Mouse (Mus musculus) olfactory bulb, adult 2 months (tissue): Measurements from ENCODE around the gene Psenen. TPM values are rescaled to one million over a fixed set of nuclear protein-coding genes. Genes with fewer than 3 reads are reported as not detected.

Experiments used
- H3K27ac ChIP-seq: fragments of 200-500 bp; 2 replicates; pipeline ENCODE4 v1.5.1; 2012; ENCODE audit warnings: low read depth, low read length; ENCODE audit not compliant: insufficient read depth
- H3K4me1 ChIP-seq: fragments of 200-500 bp; 2 replicates; pipeline ENCODE4 v1.6.1; 2012; ENCODE audit warnings: low read length; ENCODE audit not compliant: control insufficient read depth, insufficient read depth
- H3K4me3 ChIP-seq: fragments of 200-500 bp; 2 replicates; pipeline ENCODE4 v1.5.1; 2012; ENCODE audit warnings: mild to moderate bottlenecking, low read depth, low read length, moderate library complexity; ENCODE audit not compliant: insufficient read depth
- CTCF ChIP-seq: fragments of 200-500 bp; IDR thresholded peaks from 2 replicates; pipeline ENCODE4 v1.5.1; 2012; ENCODE audit warnings: low read depth, mild to moderate bottlenecking, low read length, moderate library complexity; ENCODE audit not compliant: insufficient read depth
- POLR2A ChIP-seq: fragments of 200-500 bp; IDR thresholded peaks from 2 replicates; pipeline ENCODE4 v1.6.1; 2012; ENCODE audit warnings: mild to moderate bottlenecking, low read depth, low read length, moderate library complexity; ENCODE audit not compliant: insufficient read depth
- WGBS: fragments of 180-500 bp; shearing (Covaris S2); methylation state at CpG from one replicate; pipeline ENCODE4 v1.1.7; 2018; 5-methylcytosine and 5-hydroxymethylcytosine counted together
- polyA plus RNA-seq: library from polyadenylated mRNA; stranded (reverse); fragments of >200 nt; gene quantifications from 2 replicates; pipeline ENCODE4 v1.2.4, GENCODE M21; 2012; ENCODE audit warnings: low replicate concordance; ENCODE audit not compliant: missing spikeins, insufficient read depth, insufficient read length

The Psenen gene
- polyA plus RNA-seq, 1 experiment = not detected

GRCm38 (mm10) chr7:30600651-30601050 lies 37.2 kb upstream of the Psenen start:
- TF ChIP-seq POLR2A = no peak
- TF ChIP-seq CTCF = no peak
- Histone ChIP-seq H3K4me1 (peaks cover 5% of the 10 kb centered on the region), H3K27ac (no peak overlapping the region), H3K4me3 (no peak overlapping the region)
- WGBS = 67% methylated on average over 7 of the region's 7 CpGs

- Histone ChIP-seq H3K4me1 (peaks cover 5% of the 10 kb centered on the region), H3K27ac (no peak overlapping the region), H3K4me3 (no peak overlapping the region)
- 3% methylated on average over 16 of the region's 16 CpGs for WGBS
- no peak for TF ChIP-seq POLR2A
- TF ChIP-seq CTCF = no peak
Measured at GRCm38 (mm10) chr7:30599933-30600353, 36.5 kb upstream of the Psenen start.

- no peak within 1 kb of the TSS for H3K27ac ChIP-seq
- H3K4me3 ChIP-seq = no peak within 1 kb of the TSS
- H3K4me1 ChIP-seq = peaks cover 5% of the 10 kb centered on the region
- 95% methylated on average over 12 of the region's 12 CpGs for WGBS
- TF ChIP-seq POLR2A (no peak), CTCF (no peak)
Measured at GRCm38 (mm10) chr7:30598786-30599185, 35.4 kb upstream of the Psenen start, which contains the start of gene Zbtb32. Zbtb32 (minus strand) TSS chr7:30598909.

GRCm38 (mm10) chr7:30596811-30597210 lies 33.4 kb upstream of the Psenen start:
- TF ChIP-seq CTCF (no peak), POLR2A (no peak)
- Histone ChIP-seq H3K4me3 (no peak overlapping the region), H3K4me1 (peaks cover 5% of the 10 kb centered on the region), H3K27ac (no peak overlapping the region)
- WGBS = 42% methylated on average over 5 of the region's 5 CpGs

GRCm38 (mm10) chr7:30596093-30596492 lies 32.7 kb upstream of the Psenen start:
- Histone ChIP-seq H3K27ac (no peak overlapping the region), H3K4me3 (no peak overlapping the region), H3K4me1 (peaks cover 5% of the 10 kb centered on the region)
- TF ChIP-seq POLR2A (no peak), CTCF (no peak)
- WGBS = 84% methylated on average over 5 of the region's 5 CpGs

GRCm38 (mm10) chr7:30594510-30595024 lies 31.1 kb upstream of the Psenen start:
- WGBS = 59% methylated on average over 4 of the region's 4 CpGs
- TF ChIP-seq CTCF = no peak
- no peak for TF ChIP-seq POLR2A
- Histone ChIP-seq H3K4me1 (peaks cover 4% of the 10 kb centered on the region), H3K4me3 (no peak overlapping the region), H3K27ac (no peak overlapping the region)

GRCm38 (mm10) chr7:30593579-30594509 lies 30.4 kb upstream of the Psenen start:
- 74% methylated on average over 10 of the region's 10 CpGs for WGBS
- peaks cover 5% of the 10 kb centered on the region for H3K4me1 ChIP-seq
- no peak overlapping the region for H3K27ac ChIP-seq
- no peak overlapping the region for H3K4me3 ChIP-seq
- TF ChIP-seq POLR2A (no peak), CTCF (no peak)

- H3K27ac ChIP-seq = no peak overlapping the region
- WGBS = 69% methylated on average over 5 of the region's 5 CpGs
- no peak for TF ChIP-seq CTCF
- no peak for TF ChIP-seq POLR2A
Measured at GRCm38 (mm10) chr7:30592772-30593423, 29.5 kb upstream of the Psenen start.

GRCm38 (mm10) chr7:30591605-30591951 lies 28.2 kb upstream of the Psenen start:
- peaks cover 11% of the 10 kb centered on the region for H3K4me1 ChIP-seq
- no peak overlapping the region for H3K27ac ChIP-seq
- H3K4me3 ChIP-seq = no peak overlapping the region
- TF ChIP-seq CTCF (no peak), POLR2A (no peak)
- 40% methylated on average over 4 of the region's 4 CpGs for WGBS

More at GRCm38 (mm10) chr7:30592772-30593423, 29.5 kb upstream of the Psenen start:
- peaks cover 5% of the 10 kb centered on the region for H3K4me1 ChIP-seq
- no peak overlapping the region for H3K4me3 ChIP-seq
